21 mouse cellular contexts compared by ENCODE assay signal in the genomic region with DNA sequence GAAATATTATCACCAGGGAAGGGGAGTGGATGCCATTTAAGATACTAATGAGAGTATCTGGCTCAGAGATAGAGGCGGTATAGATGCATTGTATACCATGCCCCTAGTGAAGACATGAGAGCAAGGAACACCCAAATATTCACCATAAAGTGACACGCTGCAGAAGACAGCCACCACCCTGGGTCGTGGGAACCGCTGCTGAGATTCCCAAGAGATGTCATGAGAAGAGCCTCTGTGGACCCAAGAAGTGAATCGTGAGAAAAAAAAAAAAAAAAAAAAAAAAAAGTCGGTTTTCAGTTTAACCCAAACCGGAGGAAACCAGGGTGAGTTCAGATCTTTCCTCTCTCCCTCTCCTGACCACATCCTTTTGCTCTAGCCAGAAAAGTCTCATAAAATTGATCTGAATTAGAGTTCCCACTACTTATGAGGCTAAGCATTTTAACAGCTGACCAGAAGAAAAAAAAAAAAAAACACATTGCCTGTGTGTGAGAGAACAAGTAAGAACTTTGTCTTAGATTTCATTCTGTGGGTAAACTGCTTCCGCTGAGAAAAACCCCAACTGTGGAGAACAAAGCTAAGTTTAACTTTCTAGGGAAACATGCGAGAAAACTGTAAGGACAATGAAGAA.
DNase-seq lines count a peak whose midpoint lies in the region; ATAC-seq lines count a peak whose summit lies in the region.
"Had no signal": no experiment of that assay in that cellular context is flagged by ENCODE, and none has a peak within 500 bp of the region (broad histone marks: within the 10 kb centered on the region; RNA-seq: fewer than 3 reads in every experiment).

No protein-coding gene starts in this region.

- no peaks in the 10 kb centered on the region for H3K9me3 ChIP-seq in liver, embryonic 11.5 days (ENCODE audit: control insufficient read depth, low read length)
- H3K9me3 ChIP-seq in midbrain, embryonic 15.5 days = no peaks in the 10 kb centered on the region
- no peaks in the 10 kb centered on the region for H3K9me3 ChIP-seq in forebrain, embryonic 12.5 days
- H3K9me3 ChIP-seq: forebrain, embryonic 10.5 days; heart, embryonic 13.5 days; hindbrain, embryonic 13.5 days; intestine, embryonic 15.5 days; lung, embryonic 15.5 days had no signal

- H3K9ac ChIP-seq in liver, embryonic 11.5 days (ENCODE audit: low read depth, low read length) = no peak overlapping the region
- no peak overlapping the region for H3K9ac ChIP-seq in midbrain, embryonic 15.5 days
- no peak overlapping the region for H3K9ac ChIP-seq in forebrain, embryonic 12.5 days
- H3K9ac ChIP-seq: forebrain, postnatal 0 days; heart, embryonic 13.5 days; hindbrain, embryonic 13.5 days; intestine, embryonic 15.5 days; liver, embryonic 14.5 days; lung, embryonic 15.5 days had no signal

- no peaks in the 10 kb centered on the region for H3K4me1 ChIP-seq in liver, embryonic 11.5 days (replicated peaks; ENCODE audit: control insufficient read depth, insufficient read depth, low read length)
- H3K4me1 ChIP-seq in midbrain, embryonic 15.5 days = peaks cover 4% of the 10 kb centered on the region; the same call in 1 of the 2 replicates
- no peaks in the 10 kb centered on the region; the same call in 1 of the 2 replicates for H3K4me1 ChIP-seq in forebrain, embryonic 12.5 days
- H3K4me1 ChIP-seq: forebrain, embryonic 10.5 days; hindbrain, embryonic 13.5 days; intestine, embryonic 15.5 days; lung, embryonic 15.5 days had no signal

- no peak overlapping the region for H3K4me3 ChIP-seq in liver, embryonic 11.5 days (ENCODE audit: low read depth, low read length)
- no peak overlapping the region for H3K4me3 ChIP-seq in midbrain, embryonic 15.5 days
- H3K4me3 ChIP-seq in forebrain, embryonic 12.5 days (replicated peaks) = no peak overlapping the region
- H3K4me3 ChIP-seq: forebrain, embryonic 10.5 days; heart, embryonic 13.5 days; hindbrain, embryonic 13.5 days; intestine, embryonic 15.5 days; lung, embryonic 15.5 days had no signal

- ATAC-seq in CD4-positive, CD25-positive, alpha-beta regulatory T cell, adult 4 months = peak; percentile 62
- ATAC-seq in hematopoietic stem cell, adult 5-6 weeks (replicated peaks in 1 of 2; ENCODE audit: insufficient read depth in 1 of 2, low FRiP score in 2 of 2, low TSS enrichment in 1 of 2, low read depth in 1 of 2, poor library complexity in 2 of 2, severe bottlenecking in 2 of 2) = peak; percentile 64 to 83
- peak; percentile 54 for ATAC-seq in megakaryocyte progenitor cell, adult 5-6 weeks (replicated peaks; ENCODE audit: poor library complexity)
- no peak for ATAC-seq in liver, embryonic 11.5 days (replicated peaks; ENCODE audit: low FRiP score)
- no peak for ATAC-seq in midbrain, embryonic 15.5 days (replicated peaks)
- ATAC-seq in forebrain, embryonic 12.5 days (ENCODE audit: low FRiP score) = no peak
- ATAC-seq: forebrain, postnatal 0 days; intestine, embryonic 15.5 days had no signal

- peak; percentile 91 for DNase-seq in heart, adult 11 months
- DNase-seq in heart, adult 8-10 months (ENCODE audit: low spot score) = no peak
- DNase-seq in liver, embryonic 11.5 days (ENCODE audit: low spot score) = no peak
- DNase-seq: adrenal gland, postnatal 14 days; cerebellum, adult 9-11 months; forebrain, postnatal 0 days; kidney, adult 8-10 months; kidney, postnatal 10 days; lung, postnatal 36 days had no signal

- H3K36me3 ChIP-seq in liver, embryonic 11.5 days (ENCODE audit: control insufficient read depth, insufficient read depth, low read length) = no peaks in the 10 kb centered on the region
- no peaks in the 10 kb centered on the region for H3K36me3 ChIP-seq in midbrain, embryonic 15.5 days (replicated peaks)
- H3K36me3 ChIP-seq in forebrain, embryonic 12.5 days (replicated peaks) = no peaks in the 10 kb centered on the region
- H3K36me3 ChIP-seq: forebrain, embryonic 10.5 days; heart, embryonic 13.5 days; hindbrain, embryonic 13.5 days; intestine, embryonic 15.5 days; lung, embryonic 15.5 days had no signal

- no peak overlapping the region for H3K4me2 ChIP-seq in liver, embryonic 11.5 days
- no peak overlapping the region for H3K4me2 ChIP-seq in midbrain, embryonic 15.5 days
- H3K4me2 ChIP-seq in forebrain, embryonic 12.5 days = no peak overlapping the region
- H3K4me2 ChIP-seq: heart, embryonic 13.5 days; hindbrain, embryonic 13.5 days; intestine, embryonic 15.5 days; lung, embryonic 15.5 days; midbrain, embryonic 11.5 days had no signal

- no peak overlapping the region for H3K27ac ChIP-seq in liver, embryonic 11.5 days (ENCODE audit: low read depth, low read length)
- no peak overlapping the region for H3K27ac ChIP-seq in midbrain, embryonic 15.5 days
- no peak overlapping the region for H3K27ac ChIP-seq in forebrain, embryonic 12.5 days
- H3K27ac ChIP-seq: forebrain, embryonic 10.5 days; heart, embryonic 13.5 days; hindbrain, embryonic 13.5 days; intestine, embryonic 15.5 days; liver, embryonic 14.5 days; lung, embryonic 15.5 days had no signal

- WGBS in liver, embryonic 11.5 days = 62% methylated on average over 9 of the region's 9 CpGs
- 89% methylated on average over 9 of the region's 9 CpGs for WGBS in midbrain, embryonic 15.5 days
- 84% methylated on average over 7 of the region's 9 CpGs for WGBS in forebrain, embryonic 12.5 days

- H3K27me3 ChIP-seq in liver, embryonic 11.5 days (replicated peaks; ENCODE audit: control insufficient read depth, insufficient read depth, low read length) = peaks cover 7% of the 10 kb centered on the region; the same call in 1 of the 2 replicates
- no peaks in the 10 kb centered on the region for H3K27me3 ChIP-seq in midbrain, embryonic 15.5 days (replicated peaks)
- no peaks in the 10 kb centered on the region for H3K27me3 ChIP-seq in forebrain, embryonic 12.5 days
- H3K27me3 ChIP-seq: hindbrain, embryonic 13.5 days; lung, embryonic 15.5 days had no signal

Comparison
In these comparisons a context has a peak if more than half of its experiments do, and no peak if none do; other contexts are left out.
1. ATAC-seq: peak in CD4-positive, CD25-positive, alpha-beta regulatory T cell, adult 4 months (single experiment), hematopoietic stem cell, adult 5-6 weeks (2 of 2) and megakaryocyte progenitor cell, adult 5-6 weeks (single experiment); none in liver, embryonic 11.5 days (single experiment), midbrain, embryonic 15.5 days (single experiment) and forebrain, embryonic 12.5 days (single experiment).